Mouse (Mus musculus) intestine, embryonic 15.5 days (tissue): ENCODE data around the gene Rpl11. TPM values are rescaled to one million over a fixed set of nuclear protein-coding genes. Genes with fewer than 3 reads are reported as not detected.
"Not testable (repeated sequence)": the region's sequence is repeated elsewhere in the genome, so short reads cannot be mapped to it uniquely, and the experiment has no call there.

Experiments
- ATAC-seq: fragments of 200-750 bp; cut with Nextera tagmentation; 2 replicates; pipeline ENCODE4 v1.8.0; 2017; ENCODE audit warnings: moderate TSS enrichment, moderate library complexity
- H3K27ac ChIP-seq: fragments of 300-500 bp; sonication (generic); 2 replicates; pipeline ENCODE4 v1.5.1; 2015; ENCODE audit warnings: mild to moderate bottlenecking, inconsistent platforms
- H3K27me3 ChIP-seq: fragments of 300-500 bp; sonication (generic); replicated peaks from 2 replicates; pipeline ENCODE4 v1.6.1; 2015; ENCODE audit warnings: inconsistent platforms
- H3K36me3 ChIP-seq: fragments of 300-500 bp; sonication (generic); 2 replicates; pipeline ENCODE4 v1.6.1; 2015; ENCODE audit warnings: inconsistent platforms
- H3K4me1 ChIP-seq: fragments of 300-500 bp; sonication (generic); replicated peaks from 2 replicates; pipeline ENCODE4 v1.6.1; 2015; ENCODE audit warnings: inconsistent platforms
- H3K4me2 ChIP-seq: fragments of 300-500 bp; sonication (generic); replicated peaks from 2 replicates; pipeline ENCODE4 v1.6.1; 2015; ENCODE audit warnings: mild to moderate bottlenecking, inconsistent platforms
- H3K4me3 ChIP-seq: fragments of 300-500 bp; sonication (generic); replicated peaks from 2 replicates; pipeline ENCODE4 v1.5.1; 2015; ENCODE audit warnings: inconsistent platforms
- H3K9ac ChIP-seq: fragments of 300-500 bp; sonication (generic); 2 replicates; pipeline ENCODE4 v1.6.1; 2015; ENCODE audit warnings: inconsistent platforms
- H3K9me3 ChIP-seq: fragments of 300-500 bp; sonication (generic); 2 replicates; pipeline ENCODE4 v1.6.1; 2016; ENCODE audit warnings: inconsistent platforms
- WGBS: fragments of 180-500 bp; shearing (Covaris S2); methylation state at CpG from one replicate; pipeline ENCODE4 v1.1.7; 2015; 5-methylcytosine and 5-hydroxymethylcytosine counted together
- polyA plus RNA-seq: library from polyadenylated mRNA; unstranded; fragments of >200 nt; fragmentation: Nextera tagmentation; extraction: Ambion mirVana; gene quantifications from 2 replicates; pipeline ENCODE4 v1.2.1, GENCODE M21; 2015

Rpl11 gene
- polyA plus RNA-seq, 1 experiment from 2014 or later, result 472 TPM

- not testable (repeated sequence) for H3K4me2 ChIP-seq, H3K9ac ChIP-seq, H3K9me3 ChIP-seq, H3K27me3 ChIP-seq, H3K4me3 ChIP-seq, H3K36me3 ChIP-seq, H3K4me1 ChIP-seq, ATAC-seq, H3K27ac ChIP-seq
- WGBS, result 65% methylated on average over 9 of the region's 9 CpGs
These were observed 6.7 kb upstream of the Rpl11 start for GRCm38 (mm10) chr4:136059800-136060488.

GRCm38 (mm10) chr4:136057916-136058315 is 4.7 kb upstream of the Rpl11 start:
- ATAC-seq, result no peak
- Histone ChIP-seq H3K27ac (no peak overlapping the region), H3K9me3 (no peaks in the 10 kb centered on the region), H3K9ac (no peak overlapping the region), H3K4me3 (no peak overlapping the region), H3K27me3 (no peaks in the 10 kb centered on the region), H3K4me1 (no peaks in the 10 kb centered on the region), H3K36me3 (no peaks in the 10 kb centered on the region), H3K4me2 (no peak overlapping the region)
- 82% methylated on average over 5 of the region's 5 CpGs for WGBS

- WGBS, result 45% methylated on average over 1 of the region's 1 CpGs
- Histone ChIP-seq H3K4me2 (no peak overlapping the region), H3K4me1 (peaks cover 11% of the 10 kb centered on the region), H3K9me3 (no peaks in the 10 kb centered on the region), H3K36me3 (peaks cover 9% of the 10 kb centered on the region; the same call in 1 of the 2 replicates), H3K4me3 (no peak overlapping the region), H3K9ac (no peak overlapping the region), H3K27ac (no peak overlapping the region), H3K27me3 (no peaks in the 10 kb centered on the region)
- ATAC-seq, result no peak
These were observed 2.8 kb upstream of the Rpl11 start for GRCm38 (mm10) chr4:136056030-136056429.

GRCm38 (mm10) chr4:136053843-136054242 is 615 bp upstream of the Rpl11 start:
- Histone ChIP-seq H3K36me3 (peaks cover 27% of the 10 kb centered on the region), H3K27me3 (no peaks in the 10 kb centered on the region), H3K4me2 (no peak overlapping the region), H3K9me3 (no peaks in the 10 kb centered on the region), H3K9ac (no peak overlapping the region), H3K4me1 (peaks cover 21% of the 10 kb centered on the region), H3K4me3 (no peak overlapping the region), H3K27ac (no peak overlapping the region)
- ATAC-seq, result no peak
- 70% methylated on average over 5 of the region's 5 CpGs for WGBS

GRCm38 (mm10) chr4:136052534-136053246 is 538 bp downstream of the Rpl11 start:
- under 1% methylated on average over 50 of the region's 50 CpGs for WGBS
- peaks cover 33% of the 10 kb centered on the region for H3K36me3 ChIP-seq
- peak overlapping the region; percentile 55 for H3K4me2 ChIP-seq

GRCm38 (mm10) chr4:136052060-136052459 is 1.2 kb downstream of the Rpl11 start:
- H3K9me3 ChIP-seq, result no peaks in the 10 kb centered on the region
- peak overlapping the region; percentile 55 for H3K4me2 ChIP-seq
- H3K36me3 ChIP-seq, result peaks cover 33% of the 10 kb centered on the region
- peaks cover 26% of the 10 kb centered on the region for H3K4me1 ChIP-seq
- peak overlapping the region; percentile 91 for H3K4me3 ChIP-seq
- ATAC-seq, result no peak
- peak overlapping the region; percentile 99 for H3K9ac ChIP-seq
- H3K27ac ChIP-seq, result no peak overlapping the region
- 0% methylated on average over 3 of the region's 3 CpGs for WGBS
- no peaks in the 10 kb centered on the region for H3K27me3 ChIP-seq

More at GRCm38 (mm10) chr4:136052534-136053246, 538 bp downstream of the Rpl11 start:
- peak overlapping the region; percentile 99 for H3K9ac ChIP-seq
- H3K27ac ChIP-seq, result peak overlapping the region; percentile 87
- H3K9me3 ChIP-seq, result no peaks in the 10 kb centered on the region
- peak; percentile 75 for ATAC-seq
- no peaks in the 10 kb centered on the region for H3K27me3 ChIP-seq
- H3K4me3 ChIP-seq, result peak overlapping the region; percentile 91
- H3K4me1 ChIP-seq, result peaks cover 26% of the 10 kb centered on the region

GRCm38 (mm10) chr4:136050226-136050625 is 3.0 kb downstream of the Rpl11 start:
- Histone ChIP-seq H3K9me3 (no peaks in the 10 kb centered on the region), H3K4me2 (no peak overlapping the region), H3K36me3 (peaks cover 43% of the 10 kb centered on the region), H3K27me3 (no peaks in the 10 kb centered on the region), H3K4me3 (no peak overlapping the region), H3K4me1 (peaks cover 26% of the 10 kb centered on the region), H3K27ac (no peak overlapping the region), H3K9ac (no peak overlapping the region)
- WGBS, result 93% methylated on average over 6 of the region's 6 CpGs
- ATAC-seq, result no peak

- no peak overlapping the region for H3K9ac ChIP-seq
- peaks cover 45% of the 10 kb centered on the region for H3K36me3 ChIP-seq
- H3K4me3 ChIP-seq, result no peak overlapping the region
- H3K27me3 ChIP-seq, result no peaks in the 10 kb centered on the region
- ATAC-seq, result peak; percentile 14; the same call in 1 of the 2 replicates
- no peak overlapping the region for H3K4me2 ChIP-seq
- WGBS, result 69% methylated on average over 4 of the region's 4 CpGs
- H3K9me3 ChIP-seq, result no peaks in the 10 kb centered on the region
- H3K27ac ChIP-seq, result no peak overlapping the region
- peaks cover 26% of the 10 kb centered on the region for H3K4me1 ChIP-seq
These were observed 4.8 kb downstream of the Rpl11 start for GRCm38 (mm10) chr4:136048291-136049032.

GRCm38 (mm10) chr4:136047626-136048025 is 5.6 kb downstream of the Rpl11 start:
- Histone ChIP-seq H3K4me2 (no peak overlapping the region), H3K36me3 (peaks cover 45% of the 10 kb centered on the region), H3K27me3 (no peaks in the 10 kb centered on the region), H3K9ac (no peak overlapping the region), H3K4me1 (peaks cover 26% of the 10 kb centered on the region), H3K4me3 (no peak overlapping the region), H3K9me3 (no peaks in the 10 kb centered on the region), H3K27ac (no peak overlapping the region)
- ATAC-seq, result no peak
- WGBS, result 39% methylated on average over 4 of the region's 4 CpGs

GRCm38 (mm10) chr4:136046888-136047287 is 6.3 kb downstream of the Rpl11 start:
- H3K4me2 ChIP-seq, result no peak overlapping the region
- no peak overlapping the region for H3K9ac ChIP-seq
- H3K9me3 ChIP-seq, result no peaks in the 10 kb centered on the region
- H3K27me3 ChIP-seq, result no peaks in the 10 kb centered on the region
- no peak overlapping the region for H3K4me3 ChIP-seq
- ATAC-seq, result no peak
- H3K36me3 ChIP-seq, result peaks cover 45% of the 10 kb centered on the region
- no peak overlapping the region for H3K27ac ChIP-seq
- H3K4me1 ChIP-seq, result peaks cover 24% of the 10 kb centered on the region
- WGBS, result 67% methylated on average over 6 of the region's 6 CpGs

GRCm38 (mm10) chr4:136045091-136045490 is 8.1 kb downstream of the Rpl11 start:
- H3K9ac ChIP-seq, result no peak overlapping the region
- no peak overlapping the region for H3K4me2 ChIP-seq
- H3K36me3 ChIP-seq, result peaks cover 28% of the 10 kb centered on the region
- WGBS, result 89% methylated on average over 5 of the region's 5 CpGs
- H3K27ac ChIP-seq, result no peak overlapping the region
- H3K9me3 ChIP-seq, result no peaks in the 10 kb centered on the region
- H3K4me3 ChIP-seq, result no peak overlapping the region
- ATAC-seq, result no peak
- H3K27me3 ChIP-seq, result no peaks in the 10 kb centered on the region
- peaks cover 6% of the 10 kb centered on the region; the same call in 1 of the 2 replicates for H3K4me1 ChIP-seq

GRCm38 (mm10) chr4:136043784-136044400 is 9.3 kb downstream of the Rpl11 start:
- no peak for ATAC-seq
- Histone ChIP-seq H3K4me3 (no peak overlapping the region), H3K4me1 (0 out of 2 replicates have a peak, but pooled peaks cover 6% of the 10 kb centered on the region), H3K27ac (no peak overlapping the region), H3K4me2 (no peak overlapping the region), H3K9ac (no peak overlapping the region), H3K9me3 (no peaks in the 10 kb centered on the region), H3K27me3 (no peaks in the 10 kb centered on the region), H3K36me3 (peaks cover 19% of the 10 kb centered on the region)
- WGBS, result 83% methylated on average over 6 of the region's 6 CpGs
